In the genomic region with DNA sequence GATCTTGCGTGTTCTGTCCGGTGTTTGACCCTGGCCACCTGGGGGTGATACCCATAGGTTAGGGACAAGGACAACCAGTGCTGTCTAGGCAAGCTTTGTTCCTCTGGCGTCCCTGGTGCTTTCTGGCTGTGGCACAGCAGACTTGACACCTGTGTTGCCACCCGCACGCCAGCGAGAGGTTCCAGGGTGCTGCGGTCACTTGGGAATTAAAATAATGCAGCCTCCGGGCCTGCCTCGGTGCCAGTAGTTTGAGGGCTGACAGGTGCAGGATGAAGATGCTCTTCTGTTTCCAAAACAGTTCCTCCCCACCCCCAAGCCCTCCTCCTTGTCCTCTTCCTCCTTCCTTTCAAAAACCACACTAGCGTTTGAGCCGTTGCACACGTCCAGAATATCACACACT, we compare ENCODE assay signal across 25 mouse cellular contexts. TPM values are rescaled to one million over a fixed set of nuclear protein-coding genes. Genes with fewer than 3 reads are reported as not detected.
DNase-seq lines count a peak whose midpoint lies in the region; ATAC-seq and TF ChIP-seq lines count a peak whose summit lies in the region.
"Had no signal": no experiment of that assay in that cellular context is flagged by ENCODE, and none has a peak within 500 bp of the region (broad histone marks: within the 10 kb centered on the region; RNA-seq: fewer than 3 reads in every experiment).

No protein-coding gene starts in this region.

- H3K9me3 ChIP-seq in liver, postnatal 0 days (ENCODE audit: low read length) = no peaks in the 10 kb centered on the region
- no peaks in the 10 kb centered on the region for H3K9me3 ChIP-seq in liver, embryonic 11.5 days (ENCODE audit: control insufficient read depth, low read length)
- H3K9me3 ChIP-seq in hindbrain, embryonic 14.5 days (ENCODE audit: control insufficient read depth, low read length) = no peaks in the 10 kb centered on the region
- H3K9me3 ChIP-seq: embryonic facial prominence, embryonic 12.5 days; forebrain, embryonic 13.5 days; heart, embryonic 10.5 days; midbrain, embryonic 12.5 days; neural tube, embryonic 12.5 days had no signal

- WGBS in liver, postnatal 0 days (ENCODE audit: insufficient replicate concordance) = 74% methylated on average over 12 of the region's 12 CpGs
- 87% methylated on average over 12 of the region's 12 CpGs for whole genome bisulfite sequencing in liver, embryonic 11.5 days
- 87% methylated on average over 12 of the region's 12 CpGs for WGBS in hindbrain, embryonic 14.5 days

- no peaks in the 10 kb centered on the region for H3K27me3 ChIP-seq in liver, postnatal 0 days (ENCODE audit: insufficient read depth, low read length)
- no peaks in the 10 kb centered on the region for H3K27me3 ChIP-seq in liver, embryonic 11.5 days (replicated peaks; ENCODE audit: control insufficient read depth, insufficient read depth, low read length)
- no peaks in the 10 kb centered on the region for H3K27me3 ChIP-seq in hindbrain, embryonic 14.5 days (ENCODE audit: control insufficient read depth, insufficient read depth, low read length)
- H3K27me3 ChIP-seq: embryonic facial prominence, embryonic 12.5 days; forebrain, embryonic 13.5 days; midbrain, embryonic 12.5 days; neural tube, embryonic 12.5 days had no signal

- no peak for TF ChIP-seq CTCF in liver, postnatal 0 days (IDR thresholded peaks at IDR 0.05; ENCODE audit: low read depth)

- ATAC-seq in liver, postnatal 0 days = peak; percentile 31; the same call in 1 of the 2 replicates
- ATAC-seq in liver, embryonic 11.5 days (replicated peaks; ENCODE audit: low FRiP score) = no peak
- ATAC-seq in megakaryocyte progenitor cell, adult 5-6 weeks (replicated peaks; ENCODE audit: poor library complexity) = peak; percentile 29; the same call in 1 of the 2 replicates
- ATAC-seq in hindbrain, embryonic 14.5 days (ENCODE audit: low FRiP score) = no peak
- ATAC-seq: CD4-positive, CD25-positive, alpha-beta regulatory T cell, adult 4 months; forebrain, embryonic 13.5 days had no signal

- TF ChIP-seq EP300 in liver, postnatal 0 days (IDR thresholded peaks at IDR 0.05; ENCODE audit: low read depth) = no peak

- no peak overlapping the region for H3K9ac ChIP-seq in liver, postnatal 0 days (replicated peaks)
- no peak overlapping the region for H3K9ac ChIP-seq in liver, embryonic 11.5 days (ENCODE audit: low read depth, low read length)
- H3K9ac ChIP-seq in hindbrain, embryonic 14.5 days = no peak overlapping the region
- H3K9ac ChIP-seq: embryonic facial prominence, embryonic 12.5 days; forebrain, embryonic 13.5 days; liver, embryonic 14.5 days; midbrain, embryonic 12.5 days; neural tube, embryonic 12.5 days had no signal

- H3K4me3 ChIP-seq in liver, postnatal 0 days (ENCODE audit: low read depth, low read length) = no peak overlapping the region
- no peak overlapping the region for H3K4me3 ChIP-seq in liver, embryonic 11.5 days (ENCODE audit: low read depth, low read length)
- no peak overlapping the region for H3K4me3 ChIP-seq in hindbrain, embryonic 14.5 days (replicated peaks; ENCODE audit: low read length)
- H3K4me3 ChIP-seq: embryonic facial prominence, embryonic 12.5 days; forebrain, embryonic 13.5 days; gastrocnemius, adult 2 months; heart, embryonic 10.5 days; left cerebral cortex, adult 2 months; midbrain, embryonic 12.5 days; neural tube, embryonic 12.5 days had no signal

- H3K4me2 ChIP-seq in liver, postnatal 0 days (ENCODE audit: low read depth, low read length) = no peak overlapping the region
- H3K4me2 ChIP-seq in liver, embryonic 11.5 days = no peak overlapping the region
- H3K4me2 ChIP-seq in hindbrain, embryonic 14.5 days (replicated peaks) = no peak overlapping the region
- H3K4me2 ChIP-seq: embryonic facial prominence, embryonic 12.5 days; forebrain, embryonic 13.5 days; midbrain, embryonic 12.5 days; neural tube, embryonic 12.5 days had no signal

- H3K27ac ChIP-seq in liver, postnatal 0 days (ENCODE audit: low read depth) = 0 out of 2 replicates have a peak overlapping the region, but pooled peaks have one; percentile 44
- no peak overlapping the region for H3K27ac ChIP-seq in liver, embryonic 11.5 days (ENCODE audit: low read depth, low read length)
- H3K27ac ChIP-seq in hindbrain, embryonic 14.5 days = no peak overlapping the region
- H3K27ac ChIP-seq: embryonic facial prominence, embryonic 12.5 days; forebrain, embryonic 13.5 days; gastrocnemius, adult 2 months; heart, embryonic 10.5 days; kidney, postnatal 0 days; left cerebral cortex, adult 2 months; liver, embryonic 14.5 days; macrophage; midbrain, embryonic 12.5 days; neural tube, embryonic 12.5 days had no signal

- H3K4me1 ChIP-seq in liver, postnatal 0 days (ENCODE audit: insufficient read depth) = no peaks in the 10 kb centered on the region
- H3K4me1 ChIP-seq in liver, embryonic 11.5 days (replicated peaks; ENCODE audit: control insufficient read depth, insufficient read depth, low read length) = no peaks in the 10 kb centered on the region
- H3K4me1 ChIP-seq in hindbrain, embryonic 14.5 days (replicated peaks; ENCODE audit: control insufficient read depth, insufficient read depth, low read length) = no peaks in the 10 kb centered on the region
- H3K4me1 ChIP-seq: embryonic facial prominence, embryonic 12.5 days; forebrain, embryonic 13.5 days; midbrain, embryonic 12.5 days; neural tube, embryonic 12.5 days had no signal

- no peak for DNase-seq in liver, postnatal 0 days
- DNase-seq in liver, embryonic 11.5 days (ENCODE audit: low spot score) = no peak
- peak; percentile 72 for DNase-seq in thymus, postnatal 0 days (ENCODE audit: low spot score)
- DNase-seq in cerebellum, adult 8-10 months = no peak
- no peak for DNase-seq in hindbrain, embryonic 14.5 days (ENCODE audit: low spot score)
- no peak for DNase-seq in lung, postnatal 4 days
- no peak for DNase-seq in cerebellum, postnatal 14 days
- DNase-seq: cerebellum, adult 11-12 months; cerebellum, postnatal 25 days; gastrocnemius, adult 2 months; heart, postnatal 10 days; kidney, adult 11 months; right cerebral cortex, postnatal 14 days; spleen, adult 18-20 months had no signal

- peaks cover 47% of the 10 kb centered on the region for H3K36me3 ChIP-seq in liver, postnatal 0 days (replicated peaks; ENCODE audit: insufficient read depth, low read length)
- H3K36me3 ChIP-seq in liver, embryonic 11.5 days (ENCODE audit: control insufficient read depth, insufficient read depth, low read length) = peaks cover 45% of the 10 kb centered on the region
- H3K36me3 ChIP-seq in hindbrain, embryonic 14.5 days (replicated peaks; ENCODE audit: control insufficient read depth, insufficient read depth) = peaks cover 58% of the 10 kb centered on the region

RNA-seq across cellular contexts. Expression of gene Cstf1, which starts 11.4 kb away (rescaled TPM):
- polyA plus RNA-seq in liver, postnatal 0 days (2015; fragmentation: Nextera tagmentation; extraction: Ambion mirVana) = 16.2 and 17.1 TPM in 2 replicates
- 50.5 and 57.8 TPM in 2 replicates for polyA plus RNA-seq in liver, embryonic 11.5 days (2014; fragmentation: Nextera tagmentation; extraction: Ambion mirVana)
- total RNA-seq in megakaryocyte progenitor cell, adult 5-6 weeks (2015) = 28.4 and 35.7 TPM in 2 replicates
- 41.0 and 41.8 TPM in 2 replicates for total RNA-seq in megakaryocyte progenitor cell, adult 5-6 weeks (2017)
- polyA plus RNA-seq in thymus, postnatal 0 days (2015; fragmentation: Nextera tagmentation; extraction: Ambion mirVana) = 48.5 and 55.2 TPM in 2 replicates
- 26.6 and 29.8 TPM in 2 replicates for polyA plus RNA-seq in hindbrain, embryonic 14.5 days (2014; fragmentation: Nextera tagmentation; extraction: Ambion mirVana)

RNA-seq across cellular contexts. Expression of gene Aurka, which starts 11.6 kb away (rescaled TPM):
- 41.4 and 45.4 TPM in 2 replicates for polyA plus RNA-seq in liver, postnatal 0 days (2015; fragmentation: Nextera tagmentation; extraction: Ambion mirVana)
- 190 and 215 TPM in 2 replicates for polyA plus RNA-seq in liver, embryonic 11.5 days (2014; fragmentation: Nextera tagmentation; extraction: Ambion mirVana)
- 48.7 and 50.9 TPM in 2 replicates for total RNA-seq in megakaryocyte progenitor cell, adult 5-6 weeks (2015)
- 86.9 and 90.2 TPM in 2 replicates for total RNA-seq in megakaryocyte progenitor cell, adult 5-6 weeks (2017)
- polyA plus RNA-seq in thymus, postnatal 0 days (2015; fragmentation: Nextera tagmentation; extraction: Ambion mirVana) = 107 and 108 TPM in 2 replicates
- polyA plus RNA-seq in hindbrain, embryonic 14.5 days (2014; fragmentation: Nextera tagmentation; extraction: Ambion mirVana) = 18.8 and 19.9 TPM in 2 replicates

RNA-seq across cellular contexts. Expression of gene Cass4, which starts 11.7 kb away (rescaled TPM):
- 0.59 and 0.72 TPM in 2 replicates for polyA plus RNA-seq in liver, postnatal 0 days (2015; fragmentation: Nextera tagmentation; extraction: Ambion mirVana)
- 1.1 and 1.5 TPM in 2 replicates for polyA plus RNA-seq in liver, embryonic 11.5 days (2014; fragmentation: Nextera tagmentation; extraction: Ambion mirVana)
- 1.4 and 2.1 TPM in 2 replicates for total RNA-seq in megakaryocyte progenitor cell, adult 5-6 weeks (2015)
- 1.00 and 2.1 TPM in 2 replicates for total RNA-seq in megakaryocyte progenitor cell, adult 5-6 weeks (2017)
- 2.3 and 2.4 TPM in 2 replicates for polyA plus RNA-seq in thymus, postnatal 0 days (2015; fragmentation: Nextera tagmentation; extraction: Ambion mirVana)
- 0.05 and 0.27 TPM in 2 replicates for polyA plus RNA-seq in hindbrain, embryonic 14.5 days (2014; fragmentation: Nextera tagmentation; extraction: Ambion mirVana)
- polyA plus RNA-seq: forebrain, embryonic 13.5 days had no signal

RNA-seq across cellular contexts. Expression of gene Fam210b, which starts 36.5 kb away (rescaled TPM):
- polyA plus RNA-seq in liver, postnatal 0 days (2015; fragmentation: Nextera tagmentation; extraction: Ambion mirVana) = 67.0 and 81.2 TPM in 2 replicates
- 56.2 and 63.7 TPM in 2 replicates for polyA plus RNA-seq in liver, embryonic 11.5 days (2014; fragmentation: Nextera tagmentation; extraction: Ambion mirVana)
- total RNA-seq in megakaryocyte progenitor cell, adult 5-6 weeks (2015) = 3.5 and 4.1 TPM in 2 replicates
- total RNA-seq in megakaryocyte progenitor cell, adult 5-6 weeks (2017) = 2.2 and 2.4 TPM in 2 replicates
- polyA plus RNA-seq in thymus, postnatal 0 days (2015; fragmentation: Nextera tagmentation; extraction: Ambion mirVana) = 4.9 and 5.1 TPM in 2 replicates
- 17.9 and 18.5 TPM in 2 replicates for polyA plus RNA-seq in hindbrain, embryonic 14.5 days (2014; fragmentation: Nextera tagmentation; extraction: Ambion mirVana)

RNA-seq across cellular contexts. Expression of gene Rtf2, which starts 58.5 kb away (rescaled TPM):
- polyA plus RNA-seq in liver, postnatal 0 days (2015; fragmentation: Nextera tagmentation; extraction: Ambion mirVana) = 62.4 and 68.5 TPM in 2 replicates
- 73.1 and 78.7 TPM in 2 replicates for polyA plus RNA-seq in liver, embryonic 11.5 days (2014; fragmentation: Nextera tagmentation; extraction: Ambion mirVana)
- 27.6 and 29.6 TPM in 2 replicates for total RNA-seq in megakaryocyte progenitor cell, adult 5-6 weeks (2015)
- total RNA-seq in megakaryocyte progenitor cell, adult 5-6 weeks (2017) = 146 and 199 TPM in 2 replicates
- polyA plus RNA-seq in thymus, postnatal 0 days (2015; fragmentation: Nextera tagmentation; extraction: Ambion mirVana) = 132 and 144 TPM in 2 replicates
- 91.7 and 97.4 TPM in 2 replicates for polyA plus RNA-seq in hindbrain, embryonic 14.5 days (2014; fragmentation: Nextera tagmentation; extraction: Ambion mirVana)

Comparison
In these comparisons a context has a peak if more than half of its experiments do, and no peak if none do; other contexts are left out.
1. ATAC-seq: peak in liver, postnatal 0 days (single experiment) and megakaryocyte progenitor cell, adult 5-6 weeks (single experiment); none in liver, embryonic 11.5 days (single experiment) and hindbrain, embryonic 14.5 days (single experiment).